Mouse (Mus musculus) G1E (cell line): ENCODE data around the gene Sstr2.

ENCODE experiments used
- CTCF ChIP-seq: IDR thresholded peaks from 2 replicates; pipeline ENCODE4 v1.5.1; 2012; ENCODE audit warnings: low read depth, low read length, inconsistent platforms, mixed read lengths
- GATA1 ChIP-seq: IDR thresholded peaks from 2 replicates; pipeline ENCODE4 v1.6.1; 2012; ENCODE audit warnings: borderline replicate concordance, low read length, inconsistent platforms, mixed read lengths
- GATA2 ChIP-seq: IDR thresholded peaks from 2 replicates; pipeline ENCODE4 v1.6.1; 2012; ENCODE audit warnings: low read depth, low read length, inconsistent platforms, borderline replicate concordance
- POLR2AphosphoS5 ChIP-seq: IDR thresholded peaks from 2 replicates; pipeline ENCODE4 v1.6.1; 2012; ENCODE audit warnings: low read depth, low read length, inconsistent platforms; ENCODE audit not compliant: insufficient replicate concordance
- TAL1 ChIP-seq: conservative IDR thresholded peaks from 2 replicates; pipeline ENCODE4 v1.6.1; 2012; ENCODE audit warnings: low read depth, low read length, inconsistent platforms, mixed read lengths

DNA sequence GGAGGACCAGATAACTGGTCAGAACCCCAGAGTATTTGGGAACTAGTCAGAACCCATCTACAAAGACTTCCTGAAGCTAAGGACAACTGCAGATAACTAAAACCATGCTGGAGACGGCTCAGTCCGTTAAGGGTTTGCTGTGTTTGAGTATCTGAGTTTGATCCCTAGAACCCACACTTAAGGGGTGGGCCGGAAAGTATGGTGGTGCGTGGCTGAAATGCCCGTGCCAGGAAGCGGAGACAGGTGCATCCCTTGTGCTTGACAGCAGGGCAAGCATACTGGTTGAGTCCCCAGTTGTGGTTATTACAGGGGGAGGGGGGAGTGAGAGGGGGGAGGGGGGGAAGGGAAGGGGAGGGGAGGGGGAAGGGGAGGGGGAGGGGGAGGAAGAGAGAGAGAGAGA, 4.7 kb upstream of the Sstr2 start:
- no peak for TF ChIP-seq CTCF
- no peak for TF ChIP-seq POLR2AphosphoS5
- TF ChIP-seq TAL1, result no peak
- TF ChIP-seq GATA1, result no peak
- no peak for TF ChIP-seq GATA2
